Mouse (Mus musculus): ENCODE data around the gene B3galt4.
"Not testable (repeated sequence)": the region's sequence is repeated elsewhere in the genome, so short reads cannot be mapped to it uniquely, and the experiment has no call there.

B3galt4 gene

GRCm38 (mm10) chr17:33951021-33951946 lies at the start of gene B3galt4:
Gene B3galt4 (minus strand): TSS chr17:33951488.
- peak; percentile 87 for DNase-seq

- not testable (repeated sequence) for DNase-seq
Measured at GRCm38 (mm10) chr17:34000796-34001195, 49.5 kb upstream of the B3galt4 start.

- DNase-seq = peak; percentile 70
Measured at GRCm38 (mm10) chr17:34000150-34000537, 48.9 kb upstream of the B3galt4 start, which contains the start of gene H2-K1. Gene H2-K1 (minus strand): TSS chr17:34000347.

GRCm38 (mm10) chr17:33999341-34000149 lies 48.3 kb upstream of the B3galt4 start:
- DNase-seq = no peak

GRCm38 (mm10) chr17:33998697-33999096 lies 47.4 kb upstream of the B3galt4 start:
- DNase-seq = not testable (repeated sequence)

- DNase-seq = not testable (repeated sequence)
Measured at GRCm38 (mm10) chr17:33997025-33997424, 45.7 kb upstream of the B3galt4 start.

GRCm38 (mm10) chr17:33995651-33996050 lies 44.4 kb upstream of the B3galt4 start:
- DNase-seq = no peak

- DNase-seq = no peak
Measured at GRCm38 (mm10) chr17:33994959-33995358, 43.7 kb upstream of the B3galt4 start.

- peak; percentile 54 for DNase-seq
Measured at GRCm38 (mm10) chr17:33991788-33992664, 40.7 kb upstream of the B3galt4 start.

- peak; percentile 64 for DNase-seq
Measured at GRCm38 (mm10) chr17:33982136-33982535, 30.8 kb upstream of the B3galt4 start.

GRCm38 (mm10) chr17:33981192-33981909 lies 30.1 kb upstream of the B3galt4 start:
- peak; percentile 82 for DNase-seq

- DNase-seq = no peak
Measured at GRCm38 (mm10) chr17:33980181-33981035, 29.1 kb upstream of the B3galt4 start.

- DNase-seq = no peak
Measured at GRCm38 (mm10) chr17:33979512-33980050, 28.3 kb upstream of the B3galt4 start.

GRCm38 (mm10) chr17:33978631-33979031 lies 27.3 kb upstream of the B3galt4 start:
- DNase-seq = no peak

GRCm38 (mm10) chr17:33977861-33978557 lies 26.7 kb upstream of the B3galt4 start:
- DNase-seq = no peak

GRCm38 (mm10) chr17:33973572-33973971 lies 22.3 kb upstream of the B3galt4 start:
- no peak for DNase-seq

- no peak for DNase-seq
Measured at GRCm38 (mm10) chr17:33972691-33973090, 21.4 kb upstream of the B3galt4 start.

GRCm38 (mm10) chr17:33969394-33969793 lies 18.1 kb upstream of the B3galt4 start:
- no peak for DNase-seq

GRCm38 (mm10) chr17:33968927-33969326 lies 17.6 kb upstream of the B3galt4 start:
- DNase-seq = no peak

- peak; percentile 68 for DNase-seq
Measured at GRCm38 (mm10) chr17:33968489-33968888, 17.2 kb upstream of the B3galt4 start.
